Comparison of ENCODE assay signal across 9 mouse cellular contexts in the genomic region with DNA sequence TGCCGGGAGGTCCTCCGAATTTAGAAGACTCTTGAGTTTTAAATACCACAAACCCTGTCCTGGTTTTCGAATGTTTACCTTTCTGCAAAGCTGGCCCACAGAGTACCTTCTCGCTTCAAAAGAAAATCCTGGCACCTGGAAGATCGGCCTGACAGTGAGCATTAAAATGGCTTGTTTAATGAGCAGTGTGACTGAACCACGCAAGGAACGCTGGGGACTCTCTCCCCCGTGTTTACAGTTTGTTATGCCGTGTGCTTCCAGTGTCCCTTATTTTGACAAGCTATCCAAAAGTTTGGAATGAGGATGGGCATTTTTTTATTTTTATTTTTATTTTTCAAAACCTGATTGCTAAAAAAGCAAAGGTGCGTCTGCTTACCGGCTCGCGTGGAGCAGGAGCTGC.
DNase-seq lines count a peak whose midpoint lies in the region; ATAC-seq lines count a peak whose summit lies in the region.
"Had no signal": no experiment of that assay in that cellular context is flagged by ENCODE, and none has a peak within 500 bp of the region (broad histone marks: within the 10 kb centered on the region; RNA-seq: fewer than 3 reads in every experiment).

No protein-coding gene starts in this region.

- peak overlapping the region; percentile 74 for H3K4me2 ChIP-seq in heart, embryonic 12.5 days
- H3K4me2 ChIP-seq in hindbrain, embryonic 15.5 days, result peak overlapping the region; percentile 59
- peak overlapping the region; percentile 55 for H3K4me2 ChIP-seq in midbrain, embryonic 13.5 days (replicated peaks)

- H3K9ac ChIP-seq in heart, embryonic 12.5 days, result 0 out of 2 replicates have a peak overlapping the region, but pooled peaks have one; percentile 30
- H3K9ac ChIP-seq in hindbrain, embryonic 15.5 days, result 0 out of 2 replicates have a peak overlapping the region, but pooled peaks have one; percentile 2
- H3K9ac ChIP-seq in midbrain, embryonic 13.5 days (replicated peaks), result no peak overlapping the region

- 32% methylated on average over 13 of the region's 13 CpGs for WGBS in heart, embryonic 12.5 days
- WGBS in embryonic facial prominence, embryonic 10.5 days, result 39% methylated on average over 13 of the region's 13 CpGs
- 35% methylated on average over 13 of the region's 13 CpGs for WGBS in hindbrain, embryonic 15.5 days
- WGBS in midbrain, embryonic 13.5 days, result 40% methylated on average over 13 of the region's 13 CpGs

- no peaks in the 10 kb centered on the region for H3K4me1 ChIP-seq in heart, embryonic 12.5 days (replicated peaks)
- peaks cover 10% of the 10 kb centered on the region for H3K4me1 ChIP-seq in embryonic facial prominence, embryonic 10.5 days
- peaks cover 15% of the 10 kb centered on the region for H3K4me1 ChIP-seq in hindbrain, embryonic 15.5 days (replicated peaks)
- H3K4me1 ChIP-seq in midbrain, embryonic 13.5 days (replicated peaks), result peaks cover 11% of the 10 kb centered on the region; the same call in 1 of the 2 replicates

- intact Hi-C loops in gastrocnemius, postnatal 36 days (cut with DNase I), result loop anchor here (5.0 kb wide), 3 partner anchors 583 to 838 kb away; no protein-coding TSS in a partner anchor

- no peaks in the 10 kb centered on the region for H3K36me3 ChIP-seq in heart, embryonic 12.5 days
- H3K36me3 ChIP-seq in embryonic facial prominence, embryonic 10.5 days (replicated peaks), result no peaks in the 10 kb centered on the region
- H3K36me3 ChIP-seq in hindbrain, embryonic 15.5 days, result no peaks in the 10 kb centered on the region
- no peaks in the 10 kb centered on the region for H3K36me3 ChIP-seq in midbrain, embryonic 13.5 days

- peak overlapping the region; percentile 37 for H3K4me3 ChIP-seq in heart, embryonic 12.5 days
- peak overlapping the region; percentile 42 for H3K4me3 ChIP-seq in embryonic facial prominence, embryonic 10.5 days
- H3K4me3 ChIP-seq in hindbrain, embryonic 15.5 days, result peak overlapping the region; percentile 26
- peak overlapping the region; percentile 30 for H3K4me3 ChIP-seq in midbrain, embryonic 13.5 days (replicated peaks)

- no peaks in the 10 kb centered on the region for H3K9me3 ChIP-seq in heart, embryonic 12.5 days (replicated peaks)
- no peaks in the 10 kb centered on the region for H3K9me3 ChIP-seq in embryonic facial prominence, embryonic 10.5 days
- no peaks in the 10 kb centered on the region for H3K9me3 ChIP-seq in hindbrain, embryonic 15.5 days
- H3K9me3 ChIP-seq in midbrain, embryonic 13.5 days, result no peaks in the 10 kb centered on the region

- peaks cover 26% of the 10 kb centered on the region for H3K27me3 ChIP-seq in heart, embryonic 12.5 days (replicated peaks)
- H3K27me3 ChIP-seq in embryonic facial prominence, embryonic 10.5 days (replicated peaks; ENCODE audit: low read depth, poor library complexity, severe bottlenecking), result peaks cover 59% of the 10 kb centered on the region
- H3K27me3 ChIP-seq in hindbrain, embryonic 15.5 days, result peaks cover 7% of the 10 kb centered on the region; the same call in 1 of the 2 replicates
- H3K27me3 ChIP-seq in midbrain, embryonic 13.5 days, result peaks cover 25% of the 10 kb centered on the region

- ATAC-seq in heart, embryonic 12.5 days (ENCODE audit: insufficient number of reproducible peaks, low FRiP score), result no peak
- no peak for ATAC-seq in hindbrain, embryonic 15.5 days (ENCODE audit: low FRiP score, low read depth)
- ATAC-seq in midbrain, embryonic 13.5 days, result no peak; the same call in 1 of the 2 replicates

- no peak overlapping the region for H3K27ac ChIP-seq in heart, embryonic 12.5 days (ENCODE audit: poor library complexity, severe bottlenecking)
- no peak overlapping the region for H3K27ac ChIP-seq in embryonic facial prominence, embryonic 10.5 days (replicated peaks)
- no peak overlapping the region for H3K27ac ChIP-seq in hindbrain, embryonic 15.5 days (replicated peaks)
- no peak overlapping the region for H3K27ac ChIP-seq in midbrain, embryonic 13.5 days
- H3K27ac ChIP-seq: macrophage had no signal

- no peak for DNase-seq in heart, adult 9 months (ENCODE audit: low spot score in 2 of 2)
- DNase-seq in embryonic facial prominence, embryonic 10.5 days (ENCODE audit: low spot score), result no peak
- DNase-seq in ovary, adult 18-20 months (ENCODE audit: low spot score), result no peak
- DNase-seq in gastrocnemius, postnatal 36 days, result no peak
- no peak for DNase-seq in layer of hippocampus, postnatal 14 days (ENCODE audit: low spot score in 2 of 2)
